Mouse (Mus musculus): ENCODE data around the gene Msi2.

The Msi2 gene

DNA sequence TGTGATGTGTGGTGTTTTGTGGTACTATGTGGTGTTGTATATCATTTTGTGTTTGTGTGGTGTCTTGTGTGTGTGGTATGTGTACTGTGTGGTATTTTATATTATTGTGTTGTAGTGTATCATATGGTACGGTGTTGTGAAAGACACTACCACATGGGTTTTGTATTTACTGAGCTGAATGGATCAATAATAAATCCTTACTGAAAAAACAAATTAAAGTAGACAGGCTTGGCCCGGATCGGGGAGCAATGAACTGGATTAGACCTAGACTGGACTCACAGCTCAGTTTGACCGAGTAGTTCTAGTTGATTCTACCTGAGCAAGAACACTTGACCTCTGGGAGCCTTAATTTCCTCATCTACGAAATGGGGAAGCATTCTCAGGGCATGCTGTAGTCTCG lies 107.5 kb downstream of the Msi2 start:
- no peak for DNase-seq

DNA sequence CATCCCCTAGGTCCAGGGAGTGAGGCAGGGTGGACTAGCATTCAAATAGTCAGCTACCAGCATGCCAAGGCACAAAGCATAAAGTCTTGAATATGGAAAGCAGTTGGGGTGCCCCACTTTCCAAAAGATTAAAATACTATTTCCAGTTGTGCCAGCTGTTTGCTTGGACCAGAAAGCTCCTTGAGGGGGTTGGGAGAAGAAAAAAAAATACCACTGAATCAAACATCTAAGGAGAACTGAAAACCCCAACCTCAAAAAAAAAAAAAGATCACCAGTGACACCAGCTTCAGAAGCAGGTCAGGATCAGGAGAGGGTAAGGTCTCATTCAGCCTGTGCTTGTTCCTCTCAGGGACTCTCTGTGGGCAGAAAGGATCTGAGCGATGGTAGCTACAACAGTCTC lies 108.2 kb downstream of the Msi2 start:
- no peak for DNase-seq

DNA sequence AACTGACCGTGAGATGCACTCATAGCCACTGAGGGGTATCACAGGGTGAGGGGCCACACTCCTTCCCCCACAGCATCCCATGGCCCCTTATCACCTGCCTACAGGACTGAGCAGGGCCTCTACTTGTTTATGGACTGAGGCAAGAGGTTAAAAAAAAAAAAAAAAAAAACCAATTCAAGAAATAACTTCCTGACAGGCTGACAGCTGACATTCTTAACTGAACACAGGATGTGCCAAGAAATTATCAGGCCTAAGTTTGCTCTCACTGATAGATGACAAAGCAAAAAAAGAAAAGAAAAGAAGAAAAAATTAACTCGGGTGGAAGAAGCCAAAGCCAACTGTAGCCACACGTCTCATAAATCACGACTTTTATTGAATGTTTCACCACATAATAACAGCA lies 109.7 kb downstream of the Msi2 start:
- DNase-seq = no peak

DNA sequence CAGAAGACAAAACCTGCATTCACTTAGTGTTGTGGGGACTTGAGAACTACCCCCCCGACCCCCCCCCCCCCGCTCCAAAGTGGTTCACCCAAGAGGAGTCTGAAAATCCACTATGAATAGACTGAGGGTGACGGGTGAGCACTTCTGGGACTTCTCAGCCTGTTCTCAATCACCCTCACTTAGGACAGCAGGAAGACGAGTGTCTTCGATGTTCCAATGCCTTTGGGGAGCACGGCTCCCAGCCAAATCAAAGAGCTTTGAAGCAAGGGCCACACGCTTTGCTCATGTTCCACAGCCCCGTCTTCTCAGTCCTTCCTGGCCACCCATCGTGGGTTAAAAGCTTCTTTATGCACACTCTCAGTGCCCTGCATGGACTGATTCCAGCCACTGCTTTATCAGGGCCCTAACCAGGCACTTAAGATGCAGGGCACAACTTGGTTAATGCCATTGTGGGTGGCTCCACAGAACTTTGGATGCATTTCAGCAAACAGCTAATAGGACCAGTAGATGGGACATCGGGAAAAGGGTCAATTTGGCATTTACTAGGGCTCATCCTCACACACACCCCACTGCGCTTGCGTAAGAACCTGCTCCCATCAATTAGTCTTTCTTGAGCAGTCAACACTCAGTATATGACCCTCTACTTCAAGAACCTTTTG lies 110.5 kb downstream of the Msi2 start:
- DNase-seq = no peak

DNA sequence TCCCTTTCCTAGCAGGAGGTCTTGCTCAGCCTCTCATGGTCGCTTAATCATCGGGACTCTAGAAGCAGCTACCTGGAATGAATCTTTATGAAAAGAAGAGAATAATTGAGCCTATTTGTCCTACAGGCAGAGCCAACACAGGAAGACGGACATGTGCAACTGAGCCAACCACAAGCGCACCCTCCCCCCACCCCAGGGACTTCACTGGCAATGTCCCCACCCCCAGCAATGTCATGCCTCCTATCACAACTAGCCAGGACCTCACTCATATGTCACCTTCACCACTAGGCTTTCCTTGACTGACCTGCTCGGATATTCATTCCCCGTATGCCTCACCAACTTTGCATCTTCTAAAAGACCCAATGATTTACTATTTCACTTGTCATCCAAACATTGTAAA lies 112.5 kb downstream of the Msi2 start:
- no peak for DNase-seq

DNA sequence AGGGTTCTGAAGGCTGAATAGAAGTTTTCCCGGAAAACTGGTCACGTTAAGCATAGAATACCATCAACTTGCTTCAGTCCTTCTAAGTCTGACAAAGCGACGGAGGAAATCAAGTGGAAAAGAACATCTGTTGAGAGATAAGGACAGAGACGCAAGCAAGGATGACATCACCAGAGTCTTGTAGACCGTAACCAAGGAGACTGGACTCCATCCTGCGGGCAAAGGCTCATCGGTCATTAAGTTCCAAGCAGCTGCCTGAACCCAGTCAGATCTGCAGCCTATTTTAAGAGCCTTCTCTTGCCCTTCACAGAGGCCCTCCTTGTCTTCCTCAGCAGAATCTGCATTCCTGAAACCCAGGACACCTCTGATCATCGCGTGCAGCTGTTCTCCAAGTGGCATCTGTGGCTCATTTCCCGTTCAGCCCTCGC lies 113.2 kb downstream of the Msi2 start:
- DNase-seq = peak; percentile 79

DNA sequence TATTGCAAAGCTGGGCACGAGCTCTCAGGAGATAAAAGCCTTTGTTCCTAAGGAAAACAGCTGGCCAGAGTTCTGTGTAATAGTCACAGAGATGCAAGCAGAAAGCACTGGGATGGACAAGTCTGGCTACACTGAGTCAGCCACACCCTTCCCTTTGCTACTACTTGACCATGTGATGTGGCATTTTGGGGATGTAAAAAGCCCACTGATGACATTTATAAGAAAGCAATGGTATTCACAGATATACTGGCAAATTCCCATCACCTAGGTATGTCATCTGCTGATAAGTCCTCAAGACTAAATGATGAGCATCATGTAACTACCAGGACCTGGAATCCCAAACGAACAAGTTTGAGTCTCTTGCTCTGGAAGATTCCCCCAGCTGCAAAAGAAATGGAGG lies 113.7 kb downstream of the Msi2 start:
- no peak for DNase-seq

DNA sequence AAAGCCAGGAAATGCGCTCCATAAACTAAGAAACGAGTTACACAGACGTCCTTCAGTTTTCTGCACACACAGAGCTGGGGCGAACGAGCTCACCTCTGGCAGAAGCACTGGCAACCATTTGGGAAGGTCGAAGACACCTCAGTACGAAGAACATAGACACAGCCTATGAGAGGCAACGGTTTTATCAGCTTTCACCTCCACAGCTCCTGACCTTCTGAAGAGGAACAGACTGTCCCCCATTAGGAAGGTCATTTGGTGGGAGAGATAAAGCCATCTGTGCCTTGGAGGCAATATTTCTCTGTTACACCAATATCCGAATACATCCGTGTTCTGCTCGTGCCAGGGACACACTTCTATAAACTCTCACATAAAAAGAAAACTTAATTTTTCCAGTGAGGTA lies 114.9 kb downstream of the Msi2 start:
- no peak for DNase-seq

DNA sequence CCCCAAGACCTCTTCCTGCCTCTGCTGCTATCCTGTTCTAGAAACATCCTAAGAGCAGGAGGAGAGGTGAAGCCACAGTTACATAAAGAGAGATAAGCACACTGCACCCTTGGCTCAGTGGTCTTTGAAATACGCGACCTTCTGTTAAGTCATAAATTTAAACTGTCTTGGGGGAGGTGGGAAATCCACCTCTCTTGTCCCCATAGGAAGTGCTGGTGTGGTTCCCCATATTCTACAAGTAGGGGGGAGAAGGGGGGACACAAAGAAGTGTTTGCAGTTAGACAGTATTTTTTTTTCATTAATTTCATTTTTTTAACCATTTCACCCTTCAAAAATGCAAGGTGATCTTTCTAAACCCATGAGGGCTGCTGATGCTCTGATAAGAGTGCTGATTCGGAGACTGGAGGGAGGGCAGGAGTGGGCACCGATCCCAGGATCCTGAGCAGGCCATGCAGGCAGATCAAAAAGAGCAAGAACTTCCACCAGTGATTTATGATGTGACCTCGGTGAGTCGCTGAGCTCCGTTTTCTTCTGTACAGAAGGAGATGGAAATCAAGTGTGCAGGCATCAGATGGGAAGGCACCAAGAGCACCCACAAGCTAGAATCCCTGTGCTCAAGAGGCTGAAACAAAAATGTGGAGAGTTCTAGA lies 115.7 kb downstream of the Msi2 start:
- DNase-seq = no peak

DNA sequence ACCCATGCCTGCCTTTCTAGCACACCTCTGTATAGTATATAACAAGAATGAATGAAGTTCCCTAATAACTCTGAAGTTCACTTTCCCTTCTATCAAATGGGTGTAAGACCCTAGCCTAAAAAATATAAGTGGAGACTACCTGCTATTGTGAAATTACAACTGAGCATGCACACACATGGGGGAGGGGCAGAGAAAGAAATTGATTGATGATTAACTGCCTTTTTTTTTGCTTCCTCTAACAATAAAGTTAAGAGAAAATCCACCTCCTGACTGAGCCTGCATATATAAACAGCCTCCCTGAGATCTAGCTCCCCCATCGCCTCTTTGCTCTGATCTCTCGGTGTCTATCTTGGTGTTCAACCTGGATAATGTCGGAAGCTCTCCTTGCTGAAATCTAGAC lies 118.1 kb downstream of the Msi2 start:
- no peak for DNase-seq

DNA sequence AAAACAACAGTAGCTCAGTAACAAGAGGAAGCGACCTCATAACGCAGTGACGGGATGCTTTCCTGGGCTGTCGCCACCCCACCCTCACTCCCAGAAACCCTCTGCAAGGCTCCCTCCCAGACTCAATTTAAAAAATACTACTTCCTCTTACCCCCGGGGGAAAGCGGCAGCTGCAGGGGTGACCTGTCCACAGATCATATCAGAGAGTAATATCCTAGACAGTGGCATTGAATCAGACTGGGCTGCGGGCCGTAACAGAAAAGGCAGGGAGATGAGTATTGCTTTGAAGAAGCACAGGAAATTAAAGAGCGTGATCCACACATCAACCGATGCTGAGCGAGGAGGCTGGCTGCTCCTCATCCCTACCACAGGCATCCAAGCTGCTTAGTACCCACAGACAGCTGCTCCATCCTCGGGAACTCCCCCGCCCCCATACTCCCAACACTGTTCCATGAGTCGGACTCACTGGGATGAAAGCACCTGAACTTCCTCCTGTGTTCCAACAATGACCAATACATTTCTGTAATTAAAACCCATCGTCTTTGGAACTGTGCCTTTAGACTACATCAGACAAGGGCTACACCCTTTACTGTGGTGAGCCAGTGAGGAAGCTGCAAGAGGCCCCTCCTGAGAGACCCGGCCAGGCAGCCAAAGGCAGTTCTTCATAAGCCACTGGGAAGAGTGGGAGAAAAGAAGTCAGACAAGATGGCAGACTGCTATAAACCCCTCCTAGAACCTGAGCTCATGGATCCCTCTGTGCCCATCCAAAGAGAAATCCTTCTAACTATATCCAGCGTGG lies 118.8 kb downstream of the Msi2 start:
- DNase-seq = no peak

DNA sequence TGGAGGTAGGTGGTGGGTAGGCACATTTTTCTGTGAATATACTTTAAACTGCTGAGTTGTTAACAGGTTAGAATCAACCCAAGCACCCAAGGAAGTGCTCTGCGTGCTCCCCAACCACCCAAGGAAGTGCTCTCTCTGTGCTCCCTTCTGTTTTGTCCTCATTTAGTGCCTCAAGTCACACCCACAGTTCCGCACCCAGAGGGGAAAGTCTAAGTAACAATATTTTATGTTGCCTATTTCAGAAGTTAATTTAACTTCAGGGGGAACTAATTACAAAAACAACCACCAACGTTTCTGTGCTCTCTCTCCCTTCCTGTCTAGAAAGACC lies 119.5 kb downstream of the Msi2 start:
- DNase-seq = no peak

DNA sequence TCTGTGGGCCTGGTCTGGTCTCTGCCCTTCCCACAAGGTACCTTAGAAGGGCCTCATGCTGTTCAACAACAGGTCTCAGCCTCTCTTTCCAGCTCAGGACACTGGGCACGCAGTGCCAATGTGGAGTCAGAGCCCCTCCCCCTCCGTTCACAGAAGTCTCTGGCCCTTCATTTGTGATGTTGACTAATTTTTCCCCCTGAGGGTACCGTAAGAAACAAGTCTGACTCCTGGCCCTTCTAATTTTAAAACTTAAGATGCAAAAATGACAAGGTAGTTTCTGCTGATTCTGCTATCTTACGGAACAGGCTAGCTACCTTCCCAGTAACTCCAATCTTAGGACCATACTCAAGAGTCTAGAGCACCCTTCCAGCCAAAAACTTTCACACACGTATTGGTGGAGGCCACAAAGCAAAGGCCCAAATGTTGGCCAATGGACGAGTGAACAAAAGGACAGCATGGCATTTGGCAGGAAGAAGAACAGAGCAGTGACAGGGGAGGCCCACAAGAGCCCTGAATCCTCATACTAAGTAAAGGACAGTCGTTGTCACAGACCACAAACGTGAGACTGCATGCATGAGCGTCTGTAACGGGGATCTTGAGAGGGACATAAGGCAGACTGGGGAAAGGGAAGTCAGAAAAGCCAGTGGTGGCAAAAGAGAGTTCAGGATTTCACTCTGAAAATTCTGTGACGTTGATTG lies 120.0 kb downstream of the Msi2 start:
- DNase-seq = no peak

DNA sequence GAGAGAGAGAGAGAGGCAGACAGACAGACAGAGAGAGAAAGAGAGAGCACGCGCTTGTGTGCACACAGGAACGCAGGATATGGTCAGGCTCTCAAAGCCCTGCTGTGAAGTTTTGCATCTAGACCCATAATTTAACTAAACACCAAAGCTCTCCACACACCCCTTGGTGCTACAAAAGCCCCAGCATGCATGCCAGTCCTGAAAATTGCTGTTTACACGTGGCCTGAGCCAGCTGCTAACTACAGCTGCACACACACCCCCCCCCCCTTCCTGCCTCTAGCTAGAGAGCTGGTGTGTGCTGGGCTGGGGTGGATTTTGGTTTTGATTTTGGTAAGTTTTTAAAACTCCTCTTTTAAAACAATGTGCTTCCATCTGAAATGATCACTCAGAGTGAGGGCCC lies 122.7 kb downstream of the Msi2 start:
- DNase-seq = no peak

DNA sequence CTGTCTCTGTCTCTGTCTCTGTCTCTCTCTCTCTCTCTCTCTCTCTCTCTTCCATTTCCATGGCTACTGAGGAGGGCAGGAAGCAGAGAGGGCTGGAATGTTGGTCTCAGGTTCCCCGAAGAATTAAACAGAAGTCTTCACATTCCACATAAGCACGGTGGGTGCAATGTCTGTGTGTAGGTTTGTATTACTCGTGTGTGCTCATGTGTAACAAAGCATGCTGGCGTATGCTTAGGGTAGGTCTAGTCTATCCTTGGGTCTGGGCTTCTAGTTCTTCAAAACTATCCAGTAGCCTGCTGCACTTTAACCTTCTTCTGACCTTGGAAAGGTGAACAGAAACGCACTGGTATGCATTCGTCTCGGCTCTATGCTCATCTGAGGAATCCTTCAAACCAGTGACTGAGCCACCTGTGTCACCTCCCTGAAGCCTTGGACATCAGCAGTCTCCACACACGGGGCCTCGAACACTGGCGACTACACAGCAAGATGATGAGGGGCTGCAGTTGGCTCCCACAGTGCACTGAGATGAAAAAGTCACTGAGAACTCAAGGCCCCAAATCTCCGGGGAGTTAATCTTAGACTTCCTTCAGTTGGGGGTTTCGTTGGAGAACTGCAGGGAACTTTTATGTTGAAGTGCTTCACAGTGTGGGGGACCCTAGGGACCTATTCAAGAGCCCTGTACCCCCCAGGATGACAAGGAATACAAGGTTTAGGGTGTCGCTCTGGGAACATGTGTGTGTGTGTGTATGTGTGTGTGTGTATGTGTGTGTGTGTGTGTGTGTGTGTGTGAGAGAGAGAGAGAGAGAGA lies 123.3 kb downstream of the Msi2 start:
- DNase-seq = no peak

DNA sequence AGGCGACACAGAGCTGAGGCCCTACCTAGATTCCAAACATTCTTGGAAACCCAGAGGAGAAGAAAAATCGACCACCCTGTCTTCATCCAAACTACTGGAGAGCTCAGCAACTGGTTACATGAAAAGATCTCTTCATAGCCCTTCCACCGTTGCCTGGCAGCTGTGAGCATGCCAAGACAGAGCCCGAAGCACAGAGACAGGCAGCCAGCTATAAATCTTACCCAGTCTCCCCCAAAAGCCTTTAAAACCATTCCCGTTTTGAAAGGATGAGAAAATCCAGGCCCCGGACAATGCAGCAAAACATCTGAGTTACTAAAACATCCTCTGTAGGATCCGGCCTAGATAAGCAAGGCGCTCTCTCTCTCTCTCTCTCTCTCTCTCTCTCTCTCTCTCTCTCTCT lies 124.3 kb downstream of the Msi2 start:
- DNase-seq = no peak

DNA sequence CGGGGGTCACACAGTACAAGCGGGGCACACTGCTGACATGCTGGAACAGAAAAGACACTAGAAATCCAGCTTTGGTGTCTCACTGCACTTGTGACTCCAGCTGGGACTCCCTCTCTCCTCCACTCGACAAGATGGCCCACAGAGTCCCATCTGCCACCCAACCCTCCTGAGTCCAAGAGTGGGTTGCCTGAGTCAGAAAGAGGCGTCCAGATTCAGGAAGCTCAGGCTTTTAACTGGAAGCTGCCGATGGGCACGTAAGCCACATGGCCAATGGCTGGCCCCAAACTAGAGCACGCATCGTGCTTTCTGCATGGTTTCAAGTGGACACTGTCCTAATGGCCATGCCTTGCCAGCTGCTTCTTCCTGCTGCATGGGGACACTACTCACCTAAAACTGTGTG lies 126.2 kb downstream of the Msi2 start:
- no peak for DNase-seq

DNA sequence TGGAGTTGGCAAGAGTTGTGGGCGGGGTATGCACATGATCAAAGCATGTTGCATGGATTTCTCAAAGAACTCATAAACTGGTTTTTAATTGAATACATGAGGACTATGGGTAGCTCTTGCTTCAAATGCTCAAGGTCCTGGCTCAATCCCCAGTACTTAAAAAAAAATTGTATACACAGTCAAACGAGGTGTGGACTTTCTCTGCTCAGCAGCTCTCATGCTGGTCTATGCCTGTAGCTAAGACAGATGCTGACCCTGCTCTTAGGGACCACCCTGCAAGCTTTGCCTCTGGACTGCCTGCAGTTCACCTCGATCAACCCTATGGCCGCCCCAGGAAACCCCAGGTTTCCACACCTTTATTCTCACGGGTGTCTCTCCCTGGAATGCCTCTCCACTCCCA lies 127.7 kb downstream of the Msi2 start:
- no peak for DNase-seq

DNA sequence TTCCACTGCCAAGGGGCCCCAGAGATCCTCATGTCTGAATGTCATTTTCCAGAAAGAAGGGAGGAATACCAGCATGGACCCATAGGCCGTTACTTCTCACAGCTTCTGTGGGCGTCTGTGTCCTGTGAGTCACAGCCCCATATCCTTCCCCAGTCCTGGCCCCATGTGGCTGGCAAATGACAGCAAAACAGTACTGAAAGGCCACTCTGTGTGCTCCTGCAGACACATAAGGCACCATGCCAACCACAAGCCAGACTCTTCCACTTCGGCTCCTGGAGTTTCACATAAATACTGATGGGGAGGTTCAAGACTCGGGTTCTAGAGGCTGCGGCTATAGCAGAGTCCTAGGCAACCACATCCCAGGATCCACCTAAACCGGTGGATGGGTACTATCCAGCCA lies 128.7 kb downstream of the Msi2 start:
- DNase-seq = no peak

DNA sequence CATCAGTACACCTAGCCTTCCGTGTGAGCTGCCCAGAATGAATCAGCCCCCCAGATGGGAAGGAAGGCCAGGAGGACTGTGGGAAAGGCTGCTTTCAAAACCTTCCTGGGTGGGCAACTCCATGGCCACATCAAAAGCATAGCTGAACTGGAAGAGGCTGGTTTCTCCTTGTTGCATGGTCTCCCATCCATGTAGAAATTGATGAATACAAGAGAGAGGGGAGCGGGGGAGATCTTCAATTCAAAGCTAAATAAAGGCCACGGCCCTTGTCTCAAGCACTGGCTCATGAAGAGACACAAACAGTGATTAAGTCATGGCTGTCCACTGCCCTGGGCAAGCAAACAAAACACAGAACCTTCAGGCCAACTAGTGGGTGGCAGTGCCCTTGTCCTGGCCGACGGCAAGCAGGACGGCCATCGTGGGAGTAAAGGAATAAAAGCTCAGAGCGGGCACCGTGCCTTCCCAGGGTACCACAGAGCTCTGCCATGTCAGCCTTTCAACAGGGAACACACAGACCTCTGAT lies 129.6 kb downstream of the Msi2 start:
- peak; percentile 87 for DNase-seq

DNA sequence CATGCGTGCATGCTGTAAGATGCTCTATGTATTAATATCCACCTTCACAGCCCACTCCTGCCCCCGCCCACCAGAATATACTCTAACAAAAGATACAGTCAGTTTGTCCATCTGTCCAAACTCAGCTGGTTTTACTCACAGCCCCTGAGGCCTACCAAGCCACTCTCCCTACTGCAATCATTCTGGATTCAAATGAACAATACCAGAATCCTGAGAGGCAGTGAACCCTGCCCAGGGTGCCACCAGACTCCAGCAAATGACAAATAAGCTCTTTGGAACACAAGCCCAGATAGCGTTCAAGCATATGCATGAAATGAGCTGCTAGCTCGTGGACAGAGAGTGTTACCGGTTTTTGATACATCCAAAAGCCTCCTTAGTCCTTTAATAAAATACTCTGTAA lies 130.6 kb downstream of the Msi2 start:
- peak; percentile 47 for DNase-seq

DNA sequence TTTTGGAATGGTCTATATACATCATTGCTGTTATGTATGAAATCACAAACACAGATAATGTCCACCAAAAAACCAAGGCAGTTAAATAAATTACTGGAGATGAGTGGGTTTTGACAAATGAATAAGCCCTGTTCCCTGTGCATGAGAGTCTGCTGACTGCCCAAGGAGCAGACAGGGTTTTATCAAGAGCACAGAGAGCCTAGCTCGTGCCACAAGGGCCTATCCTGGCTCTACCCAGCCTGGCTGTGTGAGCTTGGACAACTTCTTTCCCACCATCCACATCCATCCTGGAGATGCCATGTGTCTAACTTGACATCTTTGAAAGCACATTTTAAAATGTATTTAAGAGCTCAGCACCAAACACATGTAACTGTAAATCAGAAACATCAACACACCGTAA lies 132.4 kb downstream of the Msi2 start:
- DNase-seq = no peak

DNA sequence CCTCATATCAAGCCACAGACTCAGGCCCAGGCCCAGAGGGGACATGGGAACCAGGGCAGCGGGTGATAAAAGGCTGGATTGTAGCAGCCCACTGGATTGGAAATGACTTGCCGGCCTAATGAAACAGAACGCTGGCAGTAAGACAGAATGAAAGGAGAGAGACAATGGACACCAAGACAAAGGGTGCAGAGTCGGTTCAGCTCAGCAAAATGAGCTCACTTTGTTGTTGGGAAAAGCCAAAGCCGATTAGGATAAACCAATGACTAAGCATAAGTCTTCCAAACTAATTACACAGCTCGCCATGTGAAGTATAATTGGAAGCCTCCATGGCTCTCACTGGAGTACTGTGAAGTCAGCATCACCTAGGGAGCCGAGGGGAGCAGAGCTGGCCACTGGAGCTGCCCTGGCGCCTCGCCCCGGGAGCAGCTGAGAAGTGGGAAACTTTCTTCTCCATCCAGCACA lies 133.1 kb downstream of the Msi2 start:
- DNase-seq = peak; percentile 99

Data from retina, postnatal 1 day (tissue).